In the genomic region with DNA sequence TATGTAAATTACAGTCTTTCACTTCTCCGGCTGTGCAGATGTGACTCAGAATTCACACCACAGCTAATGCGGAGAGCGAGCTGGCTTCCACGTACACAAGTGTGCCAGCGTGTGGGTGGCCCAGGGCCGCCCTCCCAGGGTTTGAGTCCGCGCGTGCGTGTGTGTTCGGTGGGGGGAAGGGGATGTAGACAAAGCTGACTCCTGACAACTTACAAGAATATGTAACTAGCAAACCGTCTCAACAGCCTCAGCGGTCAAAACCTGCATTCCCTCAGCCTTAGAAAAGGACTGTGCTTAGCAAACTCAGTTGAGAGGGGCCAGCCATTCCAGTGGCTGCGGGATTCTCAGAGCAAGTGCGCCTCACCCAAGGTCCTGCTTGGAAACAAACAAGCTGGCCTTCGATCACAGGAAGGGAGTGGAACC, we compare ENCODE assay signal across 8 mouse cellular contexts. TPM values are rescaled to one million over a fixed set of nuclear protein-coding genes. Genes with fewer than 3 reads are reported as not detected.
DNase-seq lines count a peak whose midpoint lies in the region; ATAC-seq lines count a peak whose summit lies in the region.

No protein-coding gene starts in this region.

- peaks cover 2% of the 10 kb centered on the region; the same call in 1 of the 2 replicates for H3K9me3 ChIP-seq in embryonic facial prominence, embryonic 10.5 days
- no peaks in the 10 kb centered on the region for H3K9me3 ChIP-seq in liver, embryonic 15.5 days (replicated peaks)
- no peaks in the 10 kb centered on the region for H3K9me3 ChIP-seq in neural tube, embryonic 11.5 days (ENCODE audit: control insufficient read depth, low read length)

- intact Hi-C loops in heart, postnatal 10 days (cut with DNase I): no loop called here

- H3K9ac ChIP-seq in liver, embryonic 15.5 days: no peak overlapping the region
- peak overlapping the region; percentile 45 for H3K9ac ChIP-seq in neural tube, embryonic 11.5 days (ENCODE audit: low read length)

- no peak for ATAC-seq in liver, embryonic 15.5 days (ENCODE audit: insufficient read depth)
- ATAC-seq in neural tube, embryonic 11.5 days (ENCODE audit: insufficient read depth, low FRiP score, low TSS enrichment): peak; percentile 68; the same call in 1 of the 2 replicates

- peaks cover 43% of the 10 kb centered on the region for H3K4me1 ChIP-seq in embryonic facial prominence, embryonic 10.5 days
- no peaks in the 10 kb centered on the region for H3K4me1 ChIP-seq in liver, embryonic 15.5 days (replicated peaks)
- 0 out of 2 replicates have a peak, but pooled peaks cover 6% of the 10 kb centered on the region for H3K4me1 ChIP-seq in neural tube, embryonic 11.5 days (ENCODE audit: control insufficient read depth, insufficient read depth, low read length)

- peak overlapping the region; percentile 80 for H3K27ac ChIP-seq in embryonic facial prominence, embryonic 10.5 days (replicated peaks)
- no peak overlapping the region for H3K27ac ChIP-seq in liver, embryonic 15.5 days (replicated peaks)
- no peak overlapping the region for H3K27ac ChIP-seq in neural tube, embryonic 11.5 days (ENCODE audit: low read depth, low read length)

- peak; percentile 24 to 26 for DNase-seq in spleen, postnatal 36 days (ENCODE audit: low spot score in 2 of 2)
- DNase-seq in spleen, postnatal 14 days (ENCODE audit: low spot score in 2 of 2): no peak
- DNase-seq in embryonic facial prominence, embryonic 10.5 days (ENCODE audit: low spot score): peak; percentile 62
- DNase-seq in heart, postnatal 10 days: peak; percentile 20 to 41
- peak; percentile 50 to 69 for DNase-seq in kidney, postnatal 4 days
- DNase-seq in neural tube, embryonic 11.5 days (ENCODE audit: low spot score): peak; percentile 69
- DNase-seq in thymus, postnatal 36 days: peak; percentile 19 to 36

- H3K4me2 ChIP-seq in liver, embryonic 15.5 days: peak overlapping the region; percentile 52
- H3K4me2 ChIP-seq in neural tube, embryonic 11.5 days (ENCODE audit: low read depth): peak overlapping the region; percentile 37

- WGBS in embryonic facial prominence, embryonic 10.5 days: 10% methylated on average over 16 of the region's 16 CpGs
- WGBS in liver, embryonic 15.5 days (ENCODE audit: insufficient replicate concordance): 11% methylated on average over 16 of the region's 16 CpGs
- 8% methylated on average over 16 of the region's 16 CpGs for WGBS in neural tube, embryonic 11.5 days

- peak overlapping the region; percentile 43 for H3K4me3 ChIP-seq in embryonic facial prominence, embryonic 10.5 days
- H3K4me3 ChIP-seq in liver, embryonic 15.5 days (replicated peaks): peak overlapping the region; percentile 25; the same call in 1 of the 2 replicates
- H3K4me3 ChIP-seq in neural tube, embryonic 11.5 days (ENCODE audit: low read depth, low read length): peak overlapping the region; percentile 16

- H3K27me3 ChIP-seq in embryonic facial prominence, embryonic 10.5 days (replicated peaks; ENCODE audit: low read depth, poor library complexity, severe bottlenecking): no peaks in the 10 kb centered on the region
- H3K27me3 ChIP-seq in liver, embryonic 15.5 days: no peaks in the 10 kb centered on the region
- no peaks in the 10 kb centered on the region for H3K27me3 ChIP-seq in neural tube, embryonic 11.5 days (ENCODE audit: control insufficient read depth, insufficient read depth, low read length)

- no peaks in the 10 kb centered on the region for H3K36me3 ChIP-seq in embryonic facial prominence, embryonic 10.5 days (replicated peaks)
- H3K36me3 ChIP-seq in liver, embryonic 15.5 days (replicated peaks): no peaks in the 10 kb centered on the region
- no peaks in the 10 kb centered on the region for H3K36me3 ChIP-seq in neural tube, embryonic 11.5 days (ENCODE audit: control insufficient read depth, insufficient read depth, low read length)

RNA-seq across cellular contexts. Expression of a gene that starts 58.3 kb away (rescaled TPM):
- 47.5 and 48.7 TPM in 2 replicates for polyA plus RNA-seq in embryonic facial prominence, embryonic 10.5 days (2016; fragmentation: Nextera tagmentation; extraction: Ambion mirVana)
- total RNA-seq in heart, postnatal 10 days (2021): 10 to 100 TPM; 15.3 to 15.4 TPM
- 6.6 and 6.9 TPM in 2 replicates for polyA plus RNA-seq in liver, embryonic 15.5 days (2015; fragmentation: Nextera tagmentation; extraction: Ambion mirVana)
- polyA plus RNA-seq in neural tube, embryonic 11.5 days (2014; fragmentation: Nextera tagmentation; extraction: Ambion mirVana): 33.3 and 36.9 TPM in 2 replicates

Comparison
In these comparisons a context has a peak if more than half of its experiments do, and no peak if none do; other contexts are left out.
1. DNase-seq: peak in spleen, postnatal 36 days (2 of 2), embryonic facial prominence, embryonic 10.5 days (single experiment), heart, postnatal 10 days (2 of 2), kidney, postnatal 4 days (2 of 2), neural tube, embryonic 11.5 days (single experiment) and thymus, postnatal 36 days (2 of 2); none in spleen, postnatal 14 days (0 of 2).
2. Peak in every context shown above with its lines, with median percentiles within 50 percentile points of each other: H3K4me3 ChIP-seq.